Mouse (Mus musculus) mature B cell (primary cell): ENCODE data around the gene Cenps.
"Not testable (repeated sequence)": the region's sequence is repeated elsewhere in the genome, so short reads cannot be mapped to it uniquely, and the experiment has no call there.

Experiments used
- in situ Hi-C: fragments of 300-500 bp; cut with MboI; formaldehyde crosslinking; loops from 2 replicates; pipeline ENCODE4 v1.14.3; 2019

Cenps gene

GRCm38 (mm10) chr4:149119978-149120562 is 17.4 kb downstream of the Cenps start:
- in situ Hi-C loops, result not testable (repeated sequence)

- in situ Hi-C loops, result no loop called here
Observed at GRCm38 (mm10) chr4:149103875-149104561, 33.4 kb downstream of the Cenps start, which contains the start of gene Dffa. Dffa (plus strand) TSS chr4:149104146.

GRCm38 (mm10) chr4:149101456-149101855 is 36.0 kb downstream of the Cenps start:
- in situ Hi-C loops, result no loop called here

- in situ Hi-C loops, result not testable (repeated sequence)
Observed at GRCm38 (mm10) chr4:149100449-149100848, 37.0 kb downstream of the Cenps start.

DNA sequence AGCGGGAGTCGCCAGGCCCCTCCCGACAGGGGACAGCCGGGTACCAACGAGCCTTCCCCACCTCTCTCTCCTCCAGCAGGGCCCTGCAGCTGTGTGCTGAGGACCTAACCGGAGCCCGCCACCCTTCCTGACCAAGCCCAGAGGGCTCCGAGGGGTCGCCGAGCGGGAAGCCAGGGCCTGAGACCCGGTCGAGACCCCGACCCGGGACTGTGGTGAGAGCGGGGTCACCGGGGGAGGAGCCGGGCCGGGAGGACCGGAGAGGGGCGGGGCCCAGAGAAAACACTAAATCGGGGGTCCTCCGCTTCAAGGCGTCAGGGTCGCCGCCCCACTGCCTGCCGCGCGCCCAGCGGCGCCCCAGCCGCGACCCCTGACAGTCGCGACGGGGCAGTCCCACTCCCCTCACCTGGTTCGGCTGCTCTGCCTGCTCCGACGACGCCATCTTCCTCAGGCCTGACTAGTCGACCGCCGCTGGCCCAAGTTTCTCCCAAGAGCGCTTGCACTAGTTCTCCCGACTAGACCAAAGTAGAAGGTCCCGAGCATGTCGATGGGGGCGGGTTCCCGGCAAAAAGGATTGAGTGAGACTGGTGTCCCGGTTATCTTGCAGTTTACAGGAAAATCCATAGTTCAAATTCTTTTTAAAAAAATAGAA is 37.9 kb downstream of the Cenps start, which contains the start of gene Pex14:
TSS of gene Pex14 (minus strand) at position 508 of the 649 bp plus-strand sequence.
- in situ Hi-C loops, result no loop called here

DNA sequence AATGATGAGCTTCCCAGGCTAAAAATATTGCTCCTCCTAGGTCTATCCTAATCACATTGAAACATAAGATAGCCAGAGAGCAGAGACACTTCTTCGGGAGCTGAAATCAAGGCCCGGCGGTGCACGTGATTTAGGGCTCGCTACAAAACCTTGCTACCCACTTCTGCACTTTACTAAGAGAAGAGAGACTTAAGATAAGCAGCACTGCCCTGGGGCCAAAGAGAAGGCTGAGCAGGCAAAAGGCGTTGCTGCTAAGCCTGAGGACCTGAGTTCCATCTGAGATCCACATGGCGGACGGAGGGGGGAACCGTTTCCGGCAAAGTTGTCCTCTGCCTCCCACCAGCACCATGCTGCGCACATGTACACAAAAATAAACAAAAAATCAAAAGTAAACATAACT is 38.9 kb downstream of the Cenps start:
- in situ Hi-C loops, result no loop called here

GRCm38 (mm10) chr4:149097956-149098355 is 39.5 kb downstream of the Cenps start:
- in situ Hi-C loops, result no loop called here

DNA sequence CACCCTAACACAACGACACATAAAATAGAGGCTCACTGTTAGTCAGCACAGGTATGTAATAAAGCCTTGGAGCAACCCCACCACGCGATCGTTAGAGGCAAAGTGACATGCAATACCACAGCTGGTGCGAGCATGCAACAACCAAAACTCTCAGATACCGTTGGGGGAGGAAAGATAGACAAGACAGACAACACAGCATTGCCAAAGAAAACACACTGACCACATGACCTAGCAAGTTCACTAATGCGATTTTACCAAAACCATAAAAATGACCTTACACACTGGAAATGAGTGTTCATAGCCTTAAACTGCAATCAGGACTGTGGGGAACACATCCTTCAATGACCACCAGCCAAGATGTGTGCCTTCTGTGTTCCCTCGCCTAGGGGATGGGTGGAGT is 46.1 kb downstream of the Cenps start:
- in situ Hi-C loops, result no loop called here

GRCm38 (mm10) chr4:149085381-149085780 is 52.0 kb downstream of the Cenps start:
- in situ Hi-C loops, result no loop called here

- in situ Hi-C loops, result no loop called here
Observed at GRCm38 (mm10) chr4:149081528-149081927, 55.9 kb downstream of the Cenps start.

GRCm38 (mm10) chr4:149080111-149080510 is 57.3 kb downstream of the Cenps start:
- in situ Hi-C loops, result no loop called here

GRCm38 (mm10) chr4:149079629-149080028 is 57.8 kb downstream of the Cenps start:
- in situ Hi-C loops, result no loop called here

- in situ Hi-C loops, result no loop called here
Observed at GRCm38 (mm10) chr4:149078261-149078660, 59.2 kb downstream of the Cenps start.
